Mouse (Mus musculus): Measurements from ENCODE around the gene Ttc7b. TPM values are rescaled to one million over a fixed set of nuclear protein-coding genes. Genes with fewer than 3 reads are reported as not detected.
A peak's percentile ranks its signal among the peaks of the same experiment; 100 is the strongest.

The Ttc7b gene
- total RNA-seq, 2 experiments from 2014 or later = 173 to 184 TPM

DNA sequence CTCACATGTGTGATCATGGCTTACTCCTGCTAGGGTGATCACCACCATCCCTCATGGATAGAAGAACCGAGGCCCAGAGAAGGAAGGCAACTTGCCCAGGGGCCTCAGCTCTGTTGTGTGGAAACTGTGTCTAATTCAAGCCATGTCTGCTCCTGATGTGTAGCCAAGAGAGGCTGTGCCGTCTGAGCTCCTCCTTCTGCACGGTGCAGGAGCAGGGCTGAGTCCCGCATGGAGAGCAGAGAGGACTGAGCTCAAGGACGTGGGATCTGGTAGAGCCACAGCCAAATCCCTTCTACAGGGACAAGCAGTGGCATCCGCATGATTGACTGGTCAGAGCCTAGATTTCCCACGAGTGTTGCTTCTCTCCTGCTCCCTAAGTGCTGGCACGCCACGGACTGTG is 204.5 kb downstream of the Ttc7b start:
- no peak for TF ChIP-seq CTCF (conservative IDR thresholded peaks at IDR 0.05)
- no peak for DNase-seq (ENCODE audit: low spot score in 2 of 2)
- peak overlapping the region; percentile 89 for H3K27ac ChIP-seq
- H3K4me3 ChIP-seq = no peak overlapping the region

DNA sequence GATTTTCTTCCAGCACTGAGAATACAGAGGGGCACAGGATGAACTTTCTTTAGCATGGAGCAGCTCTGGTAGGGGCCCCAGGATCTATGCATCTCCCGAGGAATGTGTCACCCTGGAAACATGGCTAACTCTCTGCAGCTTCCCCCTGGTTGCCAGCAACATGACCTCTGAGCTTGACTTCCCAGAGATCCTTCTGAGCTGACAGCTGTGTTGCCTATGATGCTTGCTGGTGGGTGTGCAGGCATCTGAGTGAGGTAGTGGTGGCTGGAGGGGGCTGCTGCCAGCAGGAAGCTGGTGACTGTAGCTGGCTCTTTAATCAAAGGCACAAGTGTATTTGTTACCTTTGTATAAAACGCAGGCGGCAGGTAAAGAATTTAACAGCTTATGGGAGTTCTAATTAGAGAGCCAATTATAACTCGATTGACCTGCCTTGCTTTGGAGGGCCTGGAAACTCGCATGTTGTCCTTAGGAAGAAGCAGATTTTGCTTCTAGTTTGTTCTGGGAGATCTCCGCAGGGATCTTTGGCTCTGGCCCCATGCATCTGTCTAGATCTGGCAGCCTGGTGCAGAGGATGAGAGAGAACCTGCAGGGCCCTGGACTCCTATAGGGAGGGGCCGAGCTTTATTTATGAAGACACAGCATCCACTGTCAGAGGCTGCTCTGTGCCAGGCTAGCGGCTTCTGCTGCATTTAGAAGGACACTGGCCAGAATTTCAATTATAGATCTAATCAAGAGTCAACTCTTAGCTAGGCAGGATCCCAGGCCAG is 205.3 kb downstream of the Ttc7b start:
- Histone ChIP-seq H3K4me3 (no peak overlapping the region), H3K27ac (peak overlapping the region; percentile 76)
- TF ChIP-seq CTCF (conservative IDR thresholded peaks at IDR 0.05) = no peak
- DNase-seq (ENCODE audit: low spot score in 2 of 2) = no peak

DNA sequence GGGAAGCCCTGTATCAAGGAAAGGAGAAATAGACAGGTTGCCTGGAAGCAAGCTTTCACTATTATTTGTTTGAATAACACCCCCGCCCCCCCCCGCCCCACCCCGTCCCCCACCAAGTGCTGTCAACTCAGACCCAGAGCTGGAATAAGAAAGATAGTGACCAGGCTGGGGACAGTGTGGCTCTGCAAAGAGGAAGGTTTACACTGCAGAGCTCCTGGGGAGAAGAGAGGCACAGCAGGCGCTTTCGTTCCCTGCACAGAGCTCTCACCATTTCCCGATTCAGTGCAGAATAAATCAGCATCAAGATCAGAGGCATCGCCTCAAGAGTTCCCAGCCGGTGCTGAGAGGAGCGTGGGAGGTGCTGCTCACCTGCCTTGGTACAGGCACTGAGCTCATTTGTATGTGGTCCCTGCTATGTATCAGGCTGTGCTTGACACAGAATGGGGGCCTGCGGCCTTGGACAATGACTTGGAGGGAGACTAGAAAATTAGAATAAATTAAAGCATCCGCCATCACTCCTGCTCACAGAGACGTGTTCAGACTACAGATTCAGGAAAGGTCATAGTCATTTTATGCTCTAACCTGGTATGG is 206.7 kb downstream of the Ttc7b start:
- DNase-seq (ENCODE audit: low spot score in 2 of 2) = no peak
- no peak for TF ChIP-seq CTCF (conservative IDR thresholded peaks at IDR 0.05)
- Histone ChIP-seq H3K27ac (peak overlapping the region; percentile 76), H3K4me3 (no peak overlapping the region)

DNA sequence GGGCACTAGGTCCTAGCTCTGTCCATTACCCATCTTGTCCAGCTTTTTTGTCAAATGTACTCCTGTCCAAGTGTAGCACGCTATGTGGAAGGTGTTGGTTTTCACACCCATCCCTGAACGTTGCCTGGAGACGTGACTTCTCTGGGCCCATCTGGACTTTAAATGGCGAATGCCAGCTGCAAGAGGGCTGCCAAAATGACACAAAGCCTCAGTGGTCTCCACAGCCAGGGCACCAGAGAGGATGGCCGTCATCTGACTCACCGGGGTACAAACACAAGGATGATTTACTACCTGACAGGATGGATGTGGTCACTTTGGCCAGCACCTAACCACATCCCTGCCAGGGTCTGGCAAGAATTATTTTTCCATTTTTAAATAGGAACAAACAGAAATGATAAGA is 207.4 kb downstream of the Ttc7b start:
- no peak for TF ChIP-seq CTCF (conservative IDR thresholded peaks at IDR 0.05)
- peak overlapping the region; percentile 76 for H3K27ac ChIP-seq
- no peak for DNase-seq (ENCODE audit: low spot score in 2 of 2)

DNA sequence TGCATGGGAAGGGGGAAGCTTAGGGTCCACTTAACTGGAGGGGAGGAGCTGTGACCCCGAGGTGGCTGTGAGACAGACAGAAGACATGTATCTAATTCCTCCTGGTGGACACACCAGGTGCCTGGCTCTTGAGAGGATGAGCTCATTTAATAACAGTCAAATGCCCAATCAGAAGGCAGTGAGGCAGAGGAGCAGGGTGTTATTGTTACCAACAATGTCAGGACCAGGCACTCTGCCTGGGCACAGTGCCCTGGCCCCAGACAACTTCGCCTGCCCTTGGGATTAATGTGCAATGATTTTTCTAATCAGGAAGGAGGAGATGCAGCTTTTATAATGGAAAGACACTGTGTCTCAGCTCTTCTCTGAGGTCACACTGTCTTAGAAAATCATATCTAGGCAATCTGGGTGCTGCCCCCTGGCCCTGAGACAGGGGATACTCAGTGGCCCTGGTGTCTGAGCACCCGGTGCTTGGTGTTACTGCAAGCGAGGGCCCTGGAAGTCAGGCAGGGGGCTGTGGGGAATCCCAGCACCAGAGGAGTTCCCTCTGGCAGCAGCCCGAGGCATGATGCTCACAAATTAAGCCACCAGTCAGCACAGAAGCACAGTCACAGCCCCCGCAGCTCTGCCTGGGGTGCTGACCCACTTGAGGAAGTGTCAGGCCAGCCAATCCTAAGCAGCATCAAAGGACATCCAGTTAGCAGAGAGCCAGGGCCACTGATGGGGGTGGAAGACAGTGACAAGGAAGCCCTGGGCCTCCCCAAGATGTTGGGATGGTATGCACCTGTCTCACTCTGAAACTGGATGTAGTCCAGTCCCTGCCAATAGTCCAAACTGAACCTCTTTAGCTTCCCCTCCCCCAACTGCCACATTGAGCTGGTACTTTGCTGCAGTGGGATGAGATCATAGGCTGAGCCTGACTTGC is 209.9 kb downstream of the Ttc7b start:
- H3K27ac ChIP-seq = peak overlapping the region; percentile 80
- H3K4me3 ChIP-seq = no peak overlapping the region
- no peak for DNase-seq (ENCODE audit: low spot score in 2 of 2)
- TF ChIP-seq CTCF (conservative IDR thresholded peaks at IDR 0.05) = peak; percentile 59

More for the DNA sequence above, 207.4 kb downstream of the Ttc7b start:
- no peak overlapping the region for H3K4me3 ChIP-seq

DNA sequence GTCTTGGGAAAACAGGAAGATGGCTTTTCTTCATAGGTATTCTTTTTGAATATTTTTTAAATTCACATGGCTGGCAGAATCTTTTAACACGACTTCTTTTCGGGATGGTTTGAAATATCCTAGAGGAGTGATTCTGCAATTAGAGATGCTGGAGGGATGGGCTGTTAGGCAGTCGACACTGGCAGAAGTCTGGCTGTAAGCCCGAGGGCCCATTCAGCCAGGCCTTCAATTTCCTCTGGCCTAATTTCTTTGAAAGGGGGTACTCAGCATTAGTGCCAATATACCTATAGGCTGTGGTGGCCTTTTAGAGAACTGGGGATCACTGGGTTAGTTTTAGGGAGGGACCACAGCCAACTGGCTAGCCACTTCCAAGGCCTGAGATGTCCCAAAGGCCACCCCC is 211.4 kb downstream of the Ttc7b start:
- DNase-seq (ENCODE audit: low spot score in 2 of 2) = no peak
- Histone ChIP-seq H3K27ac (peak overlapping the region; percentile 40; the same call in 1 of the 2 replicates), H3K4me3 (no peak overlapping the region)
- TF ChIP-seq CTCF (conservative IDR thresholded peaks at IDR 0.05) = no peak

DNA sequence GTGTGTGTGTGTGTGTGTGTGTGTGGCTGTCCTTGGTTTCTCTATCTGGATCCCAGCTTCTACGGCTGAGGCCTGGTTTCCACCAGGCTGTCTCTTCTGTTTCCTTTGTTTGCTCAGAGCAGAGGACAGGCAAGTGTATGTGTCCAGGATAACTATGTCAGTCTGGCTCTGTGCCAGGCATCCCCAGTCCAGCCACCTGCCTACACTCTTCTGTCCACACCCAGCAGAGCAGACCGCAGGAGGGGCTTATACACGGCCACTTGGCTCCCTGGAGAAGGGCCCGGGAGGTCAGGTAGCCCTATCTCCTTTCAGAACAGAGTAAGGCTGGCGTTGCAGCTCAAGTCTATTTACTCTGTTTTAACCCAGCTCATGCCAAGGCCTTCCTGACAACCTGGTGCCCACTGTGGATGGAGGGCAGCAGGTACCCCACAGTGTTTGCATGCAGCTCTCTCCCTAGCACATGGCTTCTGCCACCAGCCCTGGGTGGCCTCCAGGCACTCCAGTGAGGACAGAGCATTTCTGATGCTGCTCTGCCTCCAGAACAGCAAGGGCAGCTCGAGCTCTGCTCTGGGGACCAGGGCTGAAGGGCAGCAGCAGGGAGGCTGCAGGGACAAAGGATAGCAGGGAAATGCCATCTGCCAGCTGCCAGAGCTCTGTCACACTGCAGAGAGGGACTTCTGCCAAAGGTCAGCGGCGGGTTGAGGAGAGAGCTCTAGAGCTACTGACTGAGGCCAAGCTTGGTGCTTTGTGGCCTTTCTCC is 212.9 kb downstream of the Ttc7b start:
- H3K27ac ChIP-seq = peak overlapping the region; percentile 75
- H3K4me3 ChIP-seq = no peak overlapping the region
- DNase-seq (ENCODE audit: low spot score in 2 of 2) = no peak
- TF ChIP-seq CTCF (conservative IDR thresholded peaks at IDR 0.05) = no peak

DNA sequence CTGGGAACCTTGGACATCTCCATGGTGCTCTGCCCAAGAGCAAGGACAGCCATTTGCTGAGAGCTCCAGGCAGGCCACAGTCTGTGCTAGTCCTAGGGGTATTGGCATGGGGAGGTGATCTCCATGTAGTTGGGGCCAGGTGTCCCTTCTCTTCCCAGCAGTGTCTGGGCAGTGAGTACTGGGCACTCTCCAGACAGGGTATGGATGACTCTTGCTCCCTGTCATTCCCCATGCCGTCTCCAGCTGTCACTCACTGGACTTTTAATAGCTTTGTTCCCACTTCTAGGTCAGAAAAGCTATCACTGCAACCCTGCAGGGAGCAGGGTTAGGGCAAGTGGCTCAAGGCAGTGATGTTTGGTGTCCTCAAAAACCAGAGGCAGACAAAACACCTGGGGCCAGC is 214.3 kb downstream of the Ttc7b start:
- DNase-seq (ENCODE audit: low spot score in 2 of 2) = no peak
- no peak for TF ChIP-seq CTCF (conservative IDR thresholded peaks at IDR 0.05)
- Histone ChIP-seq H3K27ac (peak overlapping the region; percentile 82; the same call in 1 of the 2 replicates), H3K4me3 (no peak overlapping the region)

DNA sequence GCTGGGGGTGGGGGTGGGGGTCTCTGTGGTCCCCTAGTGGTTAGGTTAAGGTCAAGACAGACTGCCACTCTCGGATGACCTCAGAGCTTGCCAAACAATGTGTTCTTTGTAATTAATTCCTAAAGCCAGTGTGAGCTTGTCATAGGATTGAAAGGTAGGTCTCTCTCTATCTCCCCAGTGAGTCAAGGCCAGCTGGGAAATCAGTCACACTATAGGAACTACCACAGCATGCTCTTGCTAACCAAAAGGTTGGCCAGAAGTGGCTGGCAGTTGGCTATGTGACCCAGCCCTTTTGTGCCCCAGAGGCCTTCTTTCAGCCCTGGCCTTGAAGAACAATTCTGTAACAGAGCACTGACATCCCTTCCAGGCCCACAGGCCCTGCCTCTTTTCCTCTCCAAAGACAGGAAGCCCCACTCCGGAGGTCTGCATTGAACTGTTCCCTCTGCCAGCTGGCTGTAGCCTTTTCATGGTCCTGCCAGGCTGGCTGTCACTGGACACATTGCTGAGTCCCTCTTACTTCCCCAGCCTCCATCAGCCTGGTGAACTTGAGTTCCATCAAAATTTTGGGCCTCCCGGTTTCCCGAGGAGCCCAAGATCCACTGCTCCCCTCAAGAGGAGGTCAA is 215.5 kb downstream of the Ttc7b start:
- H3K27ac ChIP-seq = peak overlapping the region; percentile 82
- TF ChIP-seq CTCF (conservative IDR thresholded peaks at IDR 0.05) = no peak

DNA sequence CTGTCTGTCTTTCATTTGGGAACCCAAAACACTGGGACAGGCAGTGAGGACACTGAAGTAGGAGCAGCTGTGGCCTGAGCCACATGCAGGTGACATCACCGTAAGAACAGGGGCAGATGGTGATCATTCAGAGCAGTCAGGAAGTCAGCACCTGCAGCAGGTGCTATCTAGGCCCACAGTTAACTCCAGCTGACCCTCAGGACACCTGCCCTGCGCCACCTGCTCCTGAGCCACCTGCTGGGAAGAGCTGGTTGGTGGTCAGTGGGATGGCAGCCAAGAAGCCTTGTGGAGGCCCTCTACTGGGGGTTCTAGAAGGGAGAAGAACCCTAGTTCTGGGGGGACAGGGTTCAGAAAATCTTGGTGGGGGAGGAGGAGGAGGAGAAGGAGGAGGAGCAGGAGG is 216.3 kb downstream of the Ttc7b start:
- peak overlapping the region; percentile 82 for H3K27ac ChIP-seq
- no peak overlapping the region for H3K4me3 ChIP-seq
- no peak for DNase-seq (ENCODE audit: low spot score in 2 of 2)
- TF ChIP-seq CTCF (conservative IDR thresholded peaks at IDR 0.05) = no peak

More for the DNA sequence above, 215.5 kb downstream of the Ttc7b start:
- no peak for DNase-seq (ENCODE audit: low spot score in 2 of 2)
- no peak overlapping the region for H3K4me3 ChIP-seq

DNA sequence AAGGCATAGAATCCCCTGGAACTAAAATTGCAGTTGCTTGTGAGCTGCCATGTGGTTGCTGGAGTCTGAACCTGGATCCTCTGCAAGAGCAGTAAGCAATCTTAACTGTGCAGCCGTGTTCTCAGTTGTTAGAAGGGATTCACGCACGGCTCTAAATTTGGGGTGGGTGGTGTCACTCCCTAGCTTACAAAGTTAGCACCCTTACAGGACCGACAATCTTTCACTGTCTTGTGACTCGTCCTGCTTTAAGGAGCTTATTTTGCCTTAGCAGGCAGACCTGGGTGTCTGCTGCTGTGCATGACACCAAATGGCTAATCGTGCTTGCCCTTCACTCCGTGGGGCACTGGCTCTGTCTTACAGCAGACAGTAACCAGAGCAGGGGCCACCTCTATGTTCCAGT is 217.5 kb downstream of the Ttc7b start:
- no peak for DNase-seq (ENCODE audit: low spot score in 2 of 2)
- no peak for TF ChIP-seq CTCF (conservative IDR thresholded peaks at IDR 0.05)
- Histone ChIP-seq H3K27ac (peak overlapping the region; percentile 82), H3K4me3 (no peak overlapping the region)

DNA sequence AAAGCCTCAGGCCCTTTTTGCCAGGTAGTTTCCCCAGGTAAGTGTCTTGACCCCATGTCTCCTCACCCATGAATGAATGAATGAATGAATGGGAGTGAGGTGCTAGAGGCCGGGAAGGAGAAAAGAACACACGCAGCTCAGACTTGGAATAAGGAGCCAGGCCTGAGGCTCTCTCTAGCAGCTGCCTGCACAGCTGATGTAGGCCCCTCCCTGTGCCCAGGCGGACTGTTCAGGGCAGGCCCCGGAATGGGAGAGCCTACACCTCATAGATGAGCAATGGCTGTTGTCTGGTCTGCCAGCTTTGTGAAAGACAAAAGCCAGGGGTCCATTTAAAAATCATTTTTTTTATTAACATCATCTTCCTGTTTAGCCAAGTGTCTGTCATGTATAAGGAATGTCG is 220.2 kb downstream of the Ttc7b start:
- no peak for DNase-seq (ENCODE audit: low spot score in 2 of 2)
- Histone ChIP-seq H3K27ac (peak overlapping the region; percentile 39; the same call in 1 of the 2 replicates), H3K4me3 (no peak overlapping the region)
- TF ChIP-seq CTCF (conservative IDR thresholded peaks at IDR 0.05) = no peak

All from layer of hippocampus, adult 2 months (tissue).